Mouse (Mus musculus) left cerebral cortex, postnatal 14 days (tissue): ENCODE data around the gene Ipo5. TPM values are rescaled to one million over a fixed set of nuclear protein-coding genes. Genes with fewer than 3 reads are reported as not detected.

Experiments
- DNase-seq, 2 experiments: peaks; one replicate each; pipeline ENCODE4 v3.0.0; 2021 to 2022; ENCODE audit warnings: low spot score in 2 of 2, mixed read lengths in 1 of 2
- intact Hi-C: fragments of 180-260 bp; cut with DNase I; formaldehyde crosslinking; loops from one replicate; pipeline ENCODE4 v1.15.1; 2025
- long read RNA-seq, 2 experiments: library from polyadenylated mRNA; stranded (forward); transcript quantifications; one replicate each; pipeline ENCODE4 v2.0.0; 2021
- total RNA-seq, 2 experiments: library from RNA; stranded (reverse); gene quantifications; 2 replicates each; pipeline ENCODE4 v1.2.3; 2021

The Ipo5 gene
- 100 to 1,000 TPM; 111 to 120 TPM for total RNA-seq
- long read RNA-seq, experiment 1, full-length matches to known transcripts: 40 of 65 reads
- long read RNA-seq, experiment 1, partial matches to known transcripts: 20 of 65 reads
- long read RNA-seq, experiment 1, other reads (novel, unspliced or antisense): 5 of 65 reads
- long read RNA-seq, experiment 2, full-length matches to known transcripts: 32 of 51 reads
- long read RNA-seq, experiment 2, partial matches to known transcripts: 16 of 51 reads
- long read RNA-seq, experiment 2, other reads (novel, unspliced or antisense): 3 of 51 reads

DNA sequence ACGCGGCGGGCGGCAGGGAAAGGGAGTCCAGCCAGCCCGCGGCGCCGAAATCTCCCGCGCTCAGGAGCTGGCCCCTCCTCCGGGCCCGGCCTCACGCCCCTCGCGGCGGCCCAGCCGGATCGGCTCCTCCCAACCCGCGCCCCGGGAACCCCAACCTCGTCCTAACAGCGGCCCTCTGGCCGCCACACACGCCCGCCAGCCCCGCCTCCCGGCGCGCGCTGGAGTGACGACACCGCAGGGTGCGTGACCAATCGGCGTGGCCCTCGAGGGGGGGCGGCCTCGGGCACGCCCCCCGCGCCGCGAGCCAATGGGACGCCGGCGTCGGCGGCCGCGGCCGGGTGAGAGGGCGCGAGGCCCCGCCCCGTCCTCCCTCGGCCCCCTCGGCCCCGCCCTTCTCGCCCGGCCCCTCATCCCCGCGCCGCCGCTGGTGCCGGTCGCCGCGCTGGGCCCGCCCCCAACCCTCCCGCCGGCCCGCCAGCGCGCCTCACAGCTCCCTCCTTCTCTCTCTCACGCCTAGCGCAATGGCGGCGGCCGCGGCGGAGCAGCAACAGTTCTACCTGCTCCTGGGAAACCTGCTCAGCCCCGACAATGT is at the start of gene Ipo5:
Ipo5 (plus strand) TSS at position 492 of the 592 bp plus-strand sequence.
- intact Hi-C loops: loop anchor here (5.0 kb wide), 1 partner anchor 79 kb away; no protein-coding TSS in a partner anchor
- peak; percentile 95 for DNase-seq

- DNase-seq: no peak
Measured at GRCm38 (mm10) chr14:120863205-120863604, 47.8 kb upstream of the Ipo5 start.

GRCm38 (mm10) chr14:120864896-120865295 is 46.1 kb upstream of the Ipo5 start:
- intact Hi-C loops: no loop called here

More at GRCm38 (mm10) chr14:120863205-120863604, 47.8 kb upstream of the Ipo5 start:
- intact Hi-C loops: no loop called here

GRCm38 (mm10) chr14:120866573-120866972 is 44.5 kb upstream of the Ipo5 start:
- intact Hi-C loops: no loop called here

More at GRCm38 (mm10) chr14:120864896-120865295, 46.1 kb upstream of the Ipo5 start:
- DNase-seq: no peak

DNA sequence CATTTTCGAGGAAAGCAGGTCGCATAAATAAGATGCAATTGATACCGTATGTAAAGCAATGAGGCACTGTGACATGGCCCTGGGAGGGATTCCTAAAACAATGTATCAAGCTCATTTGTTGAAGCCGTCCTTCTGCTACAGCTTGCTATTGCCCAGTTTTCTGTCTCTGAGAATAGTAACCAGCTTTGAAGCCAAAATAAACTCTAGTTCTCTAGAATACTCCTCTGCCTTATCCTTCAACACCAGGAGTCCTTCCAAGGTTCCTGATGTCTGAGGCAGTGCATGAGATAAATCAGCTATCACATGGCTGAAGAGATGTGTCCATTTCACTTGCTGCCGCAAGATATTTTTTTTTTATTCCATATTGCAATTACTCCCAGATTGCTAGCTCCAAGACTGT is 43.9 kb upstream of the Ipo5 start:
- intact Hi-C loops: no loop called here
- DNase-seq: peak in 1 of 2 experiments; percentile 43

More at GRCm38 (mm10) chr14:120866573-120866972, 44.5 kb upstream of the Ipo5 start:
- no peak for DNase-seq

DNA sequence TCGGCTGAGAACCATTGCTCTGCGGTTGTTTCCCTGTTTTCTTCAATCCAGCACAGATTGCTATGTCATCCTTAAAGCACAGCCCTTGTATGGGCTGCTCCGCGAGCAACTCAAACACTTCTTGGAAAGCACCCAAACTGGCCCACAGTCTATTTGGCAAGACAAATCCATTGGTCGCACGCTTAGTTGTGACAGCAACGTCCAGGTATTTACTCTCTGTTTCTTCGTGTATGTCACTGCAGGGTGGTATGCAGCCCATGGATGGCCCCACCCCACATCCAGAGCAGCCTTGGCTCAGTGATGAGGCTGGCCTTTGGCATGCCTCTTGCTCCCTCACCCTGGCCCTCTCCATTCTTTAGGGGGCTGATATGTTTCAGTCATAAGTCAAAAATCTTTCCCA is 42.5 kb upstream of the Ipo5 start:
- intact Hi-C loops: no loop called here
- peak in 1 of 2 experiments; percentile 15 for DNase-seq

- DNase-seq: no peak
- intact Hi-C loops: no loop called here
Measured at GRCm38 (mm10) chr14:120870736-120871135, 40.3 kb upstream of the Ipo5 start.

DNA sequence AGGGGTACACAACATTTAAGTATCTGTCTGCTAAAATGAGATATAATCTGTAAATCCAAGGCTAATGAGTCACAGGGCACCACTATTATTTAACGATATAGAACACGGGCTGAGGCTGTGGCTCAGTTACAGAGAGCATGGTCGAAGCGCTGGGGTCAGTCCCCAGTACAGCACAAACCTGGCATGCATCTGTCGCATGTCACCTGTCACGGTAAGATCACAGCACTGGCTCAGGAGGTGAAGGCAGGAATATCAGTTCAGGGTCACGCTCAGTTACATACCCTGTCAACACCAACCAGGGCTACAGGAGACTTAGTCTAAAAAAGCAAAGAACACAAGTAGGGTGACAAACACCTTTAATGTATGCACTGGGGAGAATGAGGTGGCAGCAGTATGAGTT is 36.6 kb upstream of the Ipo5 start:
- DNase-seq: no peak
- intact Hi-C loops: no loop called here

DNA sequence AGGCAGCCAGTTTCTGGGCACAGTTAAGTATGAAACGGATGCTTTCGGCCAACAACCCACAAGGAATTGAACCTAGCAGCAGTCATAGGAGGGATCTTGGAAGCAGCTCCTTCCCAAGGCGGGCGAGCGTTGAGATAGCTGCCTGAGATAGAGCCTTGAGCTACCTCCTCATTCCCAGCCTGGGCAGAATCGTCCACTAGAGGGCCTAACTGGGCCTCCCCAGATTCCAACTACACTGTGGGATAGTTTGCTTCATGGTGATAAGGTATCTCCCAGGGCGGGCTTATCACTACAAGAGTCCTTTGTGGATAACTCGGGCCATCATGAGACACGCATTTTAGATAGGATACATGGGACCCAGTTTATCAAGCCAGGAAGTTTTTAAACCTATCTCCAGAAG is 35.9 kb upstream of the Ipo5 start:
- intact Hi-C loops: no loop called here
- DNase-seq: peak; percentile 20 to 41

- DNase-seq: no peak
- intact Hi-C loops: no loop called here
Measured at GRCm38 (mm10) chr14:120875811-120876388, 35.1 kb upstream of the Ipo5 start.

DNA sequence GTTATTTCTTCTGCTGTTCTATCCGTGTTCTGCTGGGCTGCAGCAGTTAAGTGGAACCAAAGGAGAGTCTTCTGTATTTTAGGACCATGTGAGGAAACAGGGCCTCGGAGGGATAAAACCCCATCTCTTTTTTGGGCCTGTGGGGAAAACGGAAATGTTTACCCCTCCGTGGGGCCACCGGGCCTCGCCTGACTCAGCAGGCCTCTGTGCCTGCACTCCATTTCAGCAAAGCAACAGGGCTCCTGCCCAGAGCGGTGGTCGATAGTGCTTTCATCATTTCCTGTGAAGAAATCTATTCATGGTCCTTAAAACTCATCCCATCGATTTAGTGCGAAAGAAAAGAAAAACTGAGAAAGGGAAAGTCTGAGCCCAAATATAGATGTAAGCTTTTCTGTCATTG is 33.9 kb upstream of the Ipo5 start:
- no peak for DNase-seq
- intact Hi-C loops: no loop called here

DNA sequence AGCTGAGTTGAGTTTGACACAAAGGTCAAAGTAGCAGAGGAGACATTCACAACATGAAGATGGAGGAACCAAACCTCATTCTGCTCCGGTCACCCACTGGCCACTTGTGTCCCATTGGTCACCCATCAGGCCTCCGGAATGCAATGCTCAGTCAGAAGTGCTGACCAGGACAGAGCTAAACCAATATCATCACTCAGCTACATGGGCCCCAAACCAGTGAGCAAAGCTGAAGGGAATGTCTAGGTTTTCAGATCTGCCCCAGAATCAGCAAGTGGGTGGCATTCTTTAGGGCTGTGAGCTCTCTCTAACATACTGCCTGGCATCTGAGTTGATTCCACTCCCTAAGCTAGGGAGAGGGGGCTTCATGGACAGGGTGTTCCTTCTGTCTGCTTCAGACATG is 32.0 kb upstream of the Ipo5 start:
- intact Hi-C loops: no loop called here
- DNase-seq: no peak

DNA sequence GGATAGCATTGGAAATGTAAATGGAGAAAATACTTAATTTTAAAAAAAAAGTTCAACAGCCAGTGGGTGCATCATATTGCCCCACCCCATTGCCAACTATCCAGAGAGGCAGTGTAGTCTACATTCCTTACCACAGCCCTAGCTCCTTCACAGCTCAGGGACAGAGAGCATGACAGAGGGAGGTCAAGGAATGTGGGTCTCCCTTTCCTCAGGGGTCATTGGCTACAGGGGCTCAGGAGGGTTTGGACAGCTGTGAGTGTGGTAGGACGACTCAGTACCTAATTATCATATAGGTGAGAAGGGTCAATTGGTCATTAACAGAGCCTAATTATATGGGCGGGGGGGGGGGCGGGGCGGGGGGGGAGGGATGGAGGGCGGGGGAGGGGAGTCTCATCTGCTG is 30.4 kb upstream of the Ipo5 start:
- no peak for DNase-seq
- intact Hi-C loops: no loop called here

- DNase-seq: no peak
- intact Hi-C loops: no loop called here
Measured at GRCm38 (mm10) chr14:120881054-120881453, 30.0 kb upstream of the Ipo5 start.

DNA sequence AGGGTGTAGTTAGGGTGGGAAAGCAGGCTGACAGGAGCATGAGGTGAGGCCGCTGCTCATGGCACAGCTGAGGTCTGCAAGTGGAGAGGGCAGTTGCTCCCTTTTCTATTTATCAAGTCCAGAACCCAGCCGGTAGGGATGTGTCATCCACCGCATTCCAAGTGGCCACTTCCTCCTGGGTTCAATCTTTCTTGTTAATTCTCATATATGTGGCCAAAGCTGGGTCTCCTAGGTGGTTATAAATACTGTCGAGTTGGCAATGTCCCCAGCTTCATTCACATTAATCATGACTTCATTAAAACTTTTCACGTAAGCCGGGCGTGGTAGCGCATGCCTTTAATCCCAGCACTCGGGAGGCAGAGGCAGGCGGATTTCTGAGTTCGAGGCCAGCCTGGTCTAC is 22.3 kb upstream of the Ipo5 start:
- intact Hi-C loops: loop anchor here (5.0 kb wide), 1 partner anchor 41 kb away; no protein-coding TSS in a partner anchor
- no peak for DNase-seq

DNA sequence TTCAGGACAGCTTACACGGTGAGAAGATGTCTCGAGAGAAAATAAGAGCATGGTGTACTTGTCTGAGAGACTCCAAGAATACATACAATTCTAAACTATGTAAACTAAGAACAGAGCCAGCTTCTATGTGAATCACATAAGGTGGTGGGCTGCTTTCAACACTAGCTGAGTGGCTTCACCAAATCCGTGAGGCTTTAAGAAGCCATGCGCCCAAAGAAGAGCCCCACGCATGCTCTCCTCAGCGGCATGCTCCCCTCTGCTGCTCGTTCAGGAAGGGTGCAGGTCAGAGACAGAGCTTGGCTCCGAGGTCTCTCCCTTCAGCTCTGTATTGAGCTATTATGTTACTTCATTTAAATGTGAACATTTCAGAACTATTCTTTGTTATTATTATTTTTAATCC is 18.7 kb upstream of the Ipo5 start:
- DNase-seq: peak; percentile 21 to 74
- intact Hi-C loops: no loop called here

DNA sequence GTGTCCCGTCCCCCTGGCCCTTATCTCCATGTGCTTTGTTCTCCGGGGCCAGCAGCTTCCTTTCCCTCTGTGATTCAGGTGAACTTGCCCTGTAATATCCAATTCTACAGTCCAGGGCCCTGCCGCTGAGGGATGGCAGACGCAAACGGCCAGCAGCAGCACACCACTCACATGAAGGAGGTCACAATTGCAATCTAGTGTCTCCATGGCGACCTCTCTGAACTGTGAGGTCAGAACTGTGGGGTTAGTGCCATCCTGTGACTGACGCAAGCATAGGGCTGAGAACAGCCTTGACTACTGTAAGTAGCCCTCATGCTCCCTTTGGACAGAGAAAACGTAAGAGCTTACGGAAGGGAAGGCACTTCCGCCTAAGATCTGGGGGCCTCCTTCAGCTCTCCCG is 14.4 kb upstream of the Ipo5 start:
- DNase-seq: no peak
- intact Hi-C loops: no loop called here

DNA sequence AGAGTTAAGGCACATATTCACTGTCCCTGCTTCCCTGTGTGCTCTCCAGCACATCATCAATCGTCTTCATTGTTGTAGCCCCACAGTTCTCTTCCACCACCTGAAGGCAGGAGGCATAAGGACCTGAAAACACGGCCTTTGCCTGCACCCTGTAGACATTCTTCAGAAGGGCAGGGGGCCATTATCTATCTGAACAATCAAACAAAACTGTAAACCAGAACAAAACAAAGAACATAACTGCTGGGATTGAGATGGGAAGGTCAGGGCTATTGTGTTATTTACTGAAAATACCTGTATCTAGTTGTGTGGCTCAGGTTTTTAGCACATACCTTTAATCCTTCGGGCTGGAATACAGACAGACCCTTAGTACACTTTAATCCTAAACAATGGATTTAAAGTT is 12.1 kb upstream of the Ipo5 start:
- intact Hi-C loops: no loop called here
- DNase-seq: no peak

DNA sequence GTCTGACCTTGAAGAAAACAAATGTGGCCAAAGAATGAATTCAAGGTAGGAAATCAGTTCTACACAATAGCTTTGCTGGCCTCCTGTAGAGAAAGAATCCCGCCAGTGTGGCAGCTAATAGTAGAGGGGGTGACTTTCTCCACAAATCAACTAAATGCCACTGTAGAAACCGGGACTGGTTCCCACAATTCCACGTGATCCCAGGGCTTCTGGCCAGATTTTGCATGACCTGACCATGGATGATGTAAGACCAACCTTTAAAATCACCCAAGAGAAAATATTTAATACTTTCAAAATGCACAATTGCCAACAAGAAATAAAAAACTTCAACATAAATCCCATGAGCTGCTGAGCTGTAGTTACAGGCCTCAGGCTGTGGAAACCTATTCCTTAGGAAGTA is 1.6 kb upstream of the Ipo5 start:
- intact Hi-C loops: no loop called here
- no peak for DNase-seq

DNA sequence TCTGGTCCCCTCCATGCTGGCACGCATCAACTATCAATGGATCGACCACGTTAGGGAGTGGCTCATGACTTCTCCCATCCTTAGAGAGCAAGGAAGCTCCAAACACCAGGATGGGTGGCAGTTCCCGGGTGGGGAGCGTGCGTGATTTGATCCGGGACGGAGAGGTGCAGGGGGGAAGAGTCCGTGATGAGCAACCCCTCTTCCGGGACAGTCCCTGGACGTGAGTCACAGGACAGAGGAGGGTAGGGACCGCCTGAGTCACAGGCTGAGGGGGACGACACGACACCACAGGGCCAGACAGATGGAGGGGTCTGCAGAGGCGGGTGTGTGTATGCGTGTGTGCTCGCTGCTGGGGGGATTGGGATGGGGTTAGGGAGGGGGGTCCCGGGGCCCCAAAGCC is 704 bp upstream of the Ipo5 start:
- peak in 1 of 2 experiments; percentile 15 for DNase-seq
- intact Hi-C loops: loop anchor here (5.0 kb wide), 1 partner anchor 78 kb away; no protein-coding TSS in a partner anchor
